ENCODE assay signal across 7 mouse cellular contexts in genomic region chr14:54578063-54578462, GRCm38 (mm10). TPM values are rescaled to one million over a fixed set of nuclear protein-coding genes. Genes with fewer than 3 reads are reported as not detected.
DNase-seq lines count a peak whose midpoint lies in the region; ATAC-seq lines count a peak whose summit lies in the region.

No protein-coding gene starts in this region.

- no peaks in the 10 kb centered on the region for H3K9me3 ChIP-seq in embryonic facial prominence, embryonic 11.5 days (replicated peaks; ENCODE audit: control insufficient read depth, low read length)
- no peaks in the 10 kb centered on the region for H3K9me3 ChIP-seq in hindbrain, embryonic 14.5 days (ENCODE audit: control insufficient read depth, low read length)
- H3K9me3 ChIP-seq in liver, embryonic 15.5 days (replicated peaks): no peaks in the 10 kb centered on the region
- H3K9me3 ChIP-seq in neural tube, embryonic 12.5 days: no peaks in the 10 kb centered on the region

- ATAC-seq in embryonic facial prominence, embryonic 11.5 days (replicated peaks; ENCODE audit: insufficient number of reproducible peaks, low FRiP score, low TSS enrichment, low read depth): no peak
- no peak for ATAC-seq in hindbrain, embryonic 14.5 days (ENCODE audit: low FRiP score)
- ATAC-seq in liver, embryonic 15.5 days (ENCODE audit: insufficient read depth): no peak
- ATAC-seq in neural tube, embryonic 12.5 days (ENCODE audit: low FRiP score, low read depth): 0 out of 2 replicates have a peak, but pooled peaks have one; percentile 2

- peak overlapping the region; percentile 80 for H3K27ac ChIP-seq in embryonic facial prominence, embryonic 11.5 days (replicated peaks; ENCODE audit: low read depth, low read length)
- H3K27ac ChIP-seq in hindbrain, embryonic 14.5 days: peak overlapping the region; percentile 70; the same call in 1 of the 2 replicates
- peak overlapping the region; percentile 59 for H3K27ac ChIP-seq in liver, embryonic 15.5 days (replicated peaks)
- H3K27ac ChIP-seq in neural tube, embryonic 12.5 days: 0 out of 2 replicates have a peak overlapping the region, but pooled peaks have one; percentile 62

- under 1% methylated on average over 10 of the region's 10 CpGs for WGBS in embryonic facial prominence, embryonic 11.5 days
- 1% methylated on average over 10 of the region's 10 CpGs for WGBS in hindbrain, embryonic 14.5 days
- WGBS in liver, embryonic 15.5 days (ENCODE audit: insufficient replicate concordance): under 1% methylated on average over 10 of the region's 10 CpGs
- under 1% methylated on average over 10 of the region's 10 CpGs for WGBS in neural tube, embryonic 12.5 days

- peak overlapping the region; percentile 89 for H3K9ac ChIP-seq in embryonic facial prominence, embryonic 11.5 days (replicated peaks; ENCODE audit: low read length)
- H3K9ac ChIP-seq in hindbrain, embryonic 14.5 days: peak overlapping the region; percentile 65
- 0 out of 2 replicates have a peak overlapping the region, but pooled peaks have one; percentile 30 for H3K9ac ChIP-seq in liver, embryonic 15.5 days
- H3K9ac ChIP-seq in neural tube, embryonic 12.5 days: no peak overlapping the region; the same call in 1 of the 2 replicates

- peak overlapping the region; percentile 86 for H3K4me2 ChIP-seq in embryonic facial prominence, embryonic 11.5 days (ENCODE audit: low read depth, low read length)
- H3K4me2 ChIP-seq in hindbrain, embryonic 14.5 days (replicated peaks): peak overlapping the region; percentile 75
- peak overlapping the region; percentile 68 for H3K4me2 ChIP-seq in liver, embryonic 15.5 days
- peak overlapping the region; percentile 75 for H3K4me2 ChIP-seq in neural tube, embryonic 12.5 days (replicated peaks)

- H3K4me1 ChIP-seq in embryonic facial prominence, embryonic 11.5 days (ENCODE audit: control insufficient read depth, insufficient read depth, low read length): peaks cover 14% of the 10 kb centered on the region
- peaks cover 24% of the 10 kb centered on the region; the same call in 1 of the 2 replicates for H3K4me1 ChIP-seq in hindbrain, embryonic 14.5 days (replicated peaks; ENCODE audit: control insufficient read depth, insufficient read depth, low read length)
- H3K4me1 ChIP-seq in liver, embryonic 15.5 days (replicated peaks): peaks cover 65% of the 10 kb centered on the region
- H3K4me1 ChIP-seq in neural tube, embryonic 12.5 days: peaks cover 51% of the 10 kb centered on the region

- H3K27me3 ChIP-seq in embryonic facial prominence, embryonic 11.5 days (ENCODE audit: control insufficient read depth, insufficient read depth, low read length): no peaks in the 10 kb centered on the region
- H3K27me3 ChIP-seq in hindbrain, embryonic 14.5 days (ENCODE audit: control insufficient read depth, insufficient read depth, low read length): peaks cover 40% of the 10 kb centered on the region
- H3K27me3 ChIP-seq in liver, embryonic 15.5 days: peaks cover 70% of the 10 kb centered on the region
- peaks cover 12% of the 10 kb centered on the region; the same call in 1 of the 2 replicates for H3K27me3 ChIP-seq in neural tube, embryonic 12.5 days (replicated peaks)

- peak; percentile 42 for DNase-seq in 416B (ENCODE audit: low read depth)
- DNase-seq in CD8-positive naive resting alpha-beta T cell, adult 2 months (ENCODE audit: low read depth in 2 of 2, low spot score in 2 of 2): peak; percentile 34 to 58
- DNase-seq in embryonic facial prominence, embryonic 11.5 days (ENCODE audit: low spot score): peak; percentile 81
- peak; percentile 45 for DNase-seq in hindbrain, embryonic 14.5 days (ENCODE audit: low spot score)
- no peak for DNase-seq in layer of hippocampus, postnatal 36 days

- no peaks in the 10 kb centered on the region for H3K36me3 ChIP-seq in embryonic facial prominence, embryonic 11.5 days (replicated peaks; ENCODE audit: control insufficient read depth, insufficient read depth, low read depth, low read length)
- peaks cover 2% of the 10 kb centered on the region; the same call in 1 of the 2 replicates for H3K36me3 ChIP-seq in hindbrain, embryonic 14.5 days (replicated peaks; ENCODE audit: control insufficient read depth, insufficient read depth)
- no peaks in the 10 kb centered on the region for H3K36me3 ChIP-seq in liver, embryonic 15.5 days (replicated peaks)
- 0 out of 2 replicates have a peak, but pooled peaks cover 7% of the 10 kb centered on the region for H3K36me3 ChIP-seq in neural tube, embryonic 12.5 days

- H3K4me3 ChIP-seq in embryonic facial prominence, embryonic 11.5 days (ENCODE audit: low read depth, low read length): peak overlapping the region; percentile 98
- peak overlapping the region; percentile 63 for H3K4me3 ChIP-seq in hindbrain, embryonic 14.5 days (replicated peaks; ENCODE audit: low read length)
- H3K4me3 ChIP-seq in liver, embryonic 15.5 days (replicated peaks): peak overlapping the region; percentile 58
- H3K4me3 ChIP-seq in neural tube, embryonic 12.5 days: peak overlapping the region; percentile 72

RNA-seq across cellular contexts. Expression of gene Ajuba, which starts 0.7 kb away (rescaled TPM):
- 28.4 and 31.5 TPM in 2 replicates for polyA plus RNA-seq in embryonic facial prominence, embryonic 11.5 days (2014; fragmentation: Nextera tagmentation; extraction: Ambion mirVana)
- polyA plus RNA-seq in hindbrain, embryonic 14.5 days (2014; fragmentation: Nextera tagmentation; extraction: Ambion mirVana): 3.2 and 5.0 TPM in 2 replicates
- 5.6 TPM in 2 replicates for polyA plus RNA-seq in liver, embryonic 15.5 days (2015; fragmentation: Nextera tagmentation; extraction: Ambion mirVana)
- 32.9 and 36.6 TPM in 2 replicates for polyA plus RNA-seq in neural tube, embryonic 12.5 days (2016; fragmentation: Nextera tagmentation; extraction: Ambion mirVana)
- 1 to 10 TPM in 1 of 2 experiments, under 1 TPM in 1; 0.95 to 1.5 TPM for total RNA-seq in layer of hippocampus, postnatal 36 days (2021)

RNA-seq across cellular contexts. Expression of gene Haus4, which starts 23.6 kb away (rescaled TPM):
- 43.4 and 50.2 TPM in 2 replicates for polyA plus RNA-seq in embryonic facial prominence, embryonic 11.5 days (2014; fragmentation: Nextera tagmentation; extraction: Ambion mirVana)
- polyA plus RNA-seq in hindbrain, embryonic 14.5 days (2014; fragmentation: Nextera tagmentation; extraction: Ambion mirVana): 15.3 and 15.7 TPM in 2 replicates
- polyA plus RNA-seq in liver, embryonic 15.5 days (2015; fragmentation: Nextera tagmentation; extraction: Ambion mirVana): 33.7 and 34.1 TPM in 2 replicates
- 32.1 and 37.9 TPM in 2 replicates for polyA plus RNA-seq in neural tube, embryonic 12.5 days (2016; fragmentation: Nextera tagmentation; extraction: Ambion mirVana)
- total RNA-seq in layer of hippocampus, postnatal 36 days (2021): 1 to 10 TPM; 4.0 to 5.3 TPM

RNA-seq across cellular contexts. Expression of gene 4931414P19Rik, which starts 27.7 kb away (rescaled TPM):
- polyA plus RNA-seq in embryonic facial prominence, embryonic 11.5 days (2014; fragmentation: Nextera tagmentation; extraction: Ambion mirVana): 5.1 and 7.7 TPM in 2 replicates
- 3.1 and 3.7 TPM in 2 replicates for polyA plus RNA-seq in hindbrain, embryonic 14.5 days (2014; fragmentation: Nextera tagmentation; extraction: Ambion mirVana)
- polyA plus RNA-seq in liver, embryonic 15.5 days (2015; fragmentation: Nextera tagmentation; extraction: Ambion mirVana): 1.9 and 2.9 TPM in 2 replicates
- 8.4 and 8.6 TPM in 2 replicates for polyA plus RNA-seq in neural tube, embryonic 12.5 days (2016; fragmentation: Nextera tagmentation; extraction: Ambion mirVana)
- 1 to 10 TPM; 4.7 to 5.5 TPM for total RNA-seq in layer of hippocampus, postnatal 36 days (2021)

RNA-seq across cellular contexts. Expression of gene Psmb5, which starts 39.8 kb away (rescaled TPM):
- polyA plus RNA-seq in embryonic facial prominence, embryonic 11.5 days (2014; fragmentation: Nextera tagmentation; extraction: Ambion mirVana): 404 and 462 TPM in 2 replicates
- 422 and 425 TPM in 2 replicates for polyA plus RNA-seq in hindbrain, embryonic 14.5 days (2014; fragmentation: Nextera tagmentation; extraction: Ambion mirVana)
- polyA plus RNA-seq in liver, embryonic 15.5 days (2015; fragmentation: Nextera tagmentation; extraction: Ambion mirVana): 204 and 211 TPM in 2 replicates
- polyA plus RNA-seq in neural tube, embryonic 12.5 days (2016; fragmentation: Nextera tagmentation; extraction: Ambion mirVana): 404 and 429 TPM in 2 replicates
- 100 to 1,000 TPM; 203 to 230 TPM for total RNA-seq in layer of hippocampus, postnatal 36 days (2021)

RNA-seq across cellular contexts. Expression of gene Psmb11, which starts 43.2 kb away (rescaled TPM):
- not detected in 2 replicates for polyA plus RNA-seq in embryonic facial prominence, embryonic 11.5 days (2014; fragmentation: Nextera tagmentation; extraction: Ambion mirVana)
- 0.16 TPM in 1 of 2 replicates, not detected in the other for polyA plus RNA-seq in hindbrain, embryonic 14.5 days (2014; fragmentation: Nextera tagmentation; extraction: Ambion mirVana)
- polyA plus RNA-seq in liver, embryonic 15.5 days (2015; fragmentation: Nextera tagmentation; extraction: Ambion mirVana): not detected in 2 replicates
- polyA plus RNA-seq in neural tube, embryonic 12.5 days (2016; fragmentation: Nextera tagmentation; extraction: Ambion mirVana): not detected in 2 replicates
- total RNA-seq in layer of hippocampus, postnatal 36 days (2021): under 1 TPM; 0.23 to 0.27 TPM

Comparison
In these comparisons a context has a peak if more than half of its experiments do, and no peak if none do; other contexts are left out.
1. DNase-seq: peak in 416B (single experiment), CD8-positive naive resting alpha-beta T cell, adult 2 months (2 of 2), embryonic facial prominence, embryonic 11.5 days (single experiment) and hindbrain, embryonic 14.5 days (single experiment); none in layer of hippocampus, postnatal 36 days (0 of 2).
2. Peak in every context shown above with its lines, with median percentiles within 50 percentile points of each other: H3K27ac ChIP-seq, H3K4me2 ChIP-seq and H3K4me3 ChIP-seq.